18 mouse cellular contexts compared by ENCODE assay signal in the genomic region with DNA sequence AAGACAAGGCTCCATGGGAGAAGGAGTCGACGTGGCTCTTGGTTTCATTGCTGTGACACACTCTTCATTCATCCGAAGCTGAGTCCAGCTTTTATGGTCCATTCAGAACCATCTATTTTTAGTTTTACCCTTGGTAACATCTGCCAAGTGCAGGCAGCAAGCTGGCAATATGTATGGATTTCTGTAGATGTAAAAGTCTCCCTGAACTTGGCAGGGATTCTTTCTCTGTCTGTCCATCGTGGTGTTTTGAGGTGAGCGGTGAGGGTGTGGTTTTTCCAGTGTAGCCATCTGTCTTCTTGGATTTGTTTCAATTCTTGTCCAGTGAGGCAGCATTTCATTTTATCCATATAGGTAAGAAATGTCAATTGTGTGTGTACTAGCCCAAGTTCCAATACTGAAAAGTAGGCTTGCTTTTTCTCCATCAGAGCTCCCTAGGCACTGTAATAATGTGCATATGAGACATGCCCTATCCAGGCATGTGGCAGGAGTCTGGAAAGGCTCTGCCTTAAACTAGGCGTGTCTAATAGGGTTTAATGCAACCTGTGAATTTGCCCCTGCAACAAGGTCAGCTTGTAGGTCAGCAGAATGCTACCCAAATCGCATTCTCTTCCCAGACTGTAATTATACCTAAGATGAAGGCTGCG.
DNase-seq lines count a peak whose midpoint lies in the region; ATAC-seq and TF ChIP-seq lines count a peak whose summit lies in the region.
"Had no signal": no experiment of that assay in that cellular context is flagged by ENCODE, and none has a peak within 500 bp of the region (broad histone marks: within the 10 kb centered on the region; RNA-seq: fewer than 3 reads in every experiment).

No protein-coding gene starts in this region.

- 0 out of 2 replicates have a peak, but pooled peaks cover 4% of the 10 kb centered on the region for H3K4me1 ChIP-seq in kidney, adult 2 months (ENCODE audit: control insufficient read depth, insufficient read depth, low read length)
- H3K4me1 ChIP-seq in kidney, embryonic 14.5 days (ENCODE audit: control insufficient read depth, insufficient read depth, low read length) = no peaks in the 10 kb centered on the region
- no peaks in the 10 kb centered on the region; the same call in 1 of the 2 replicates for H3K4me1 ChIP-seq in embryonic facial prominence, embryonic 11.5 days (ENCODE audit: control insufficient read depth, insufficient read depth, low read length)
- H3K4me1 ChIP-seq: hindbrain, embryonic 13.5 days; midbrain, embryonic 15.5 days; neural tube, embryonic 13.5 days had no signal

- ATAC-seq in cerebellum, adult (ENCODE audit: insufficient number of reproducible peaks, low FRiP score, low TSS enrichment) = peak; percentile 59
- ATAC-seq in kidney, embryonic 14.5 days (ENCODE audit: low FRiP score, low TSS enrichment) = no peak
- ATAC-seq in embryonic facial prominence, embryonic 11.5 days (replicated peaks; ENCODE audit: insufficient number of reproducible peaks, low FRiP score, low TSS enrichment, low read depth) = 0 out of 2 replicates have a peak, but pooled peaks have one; percentile 72
- ATAC-seq: forebrain, embryonic 14.5 days; midbrain, embryonic 15.5 days had no signal

- H3K27ac ChIP-seq in kidney, adult 2 months (ENCODE audit: insufficient read depth, low read depth, low read length) = 0 out of 2 replicates have a peak overlapping the region, but pooled peaks have one; percentile 3
- H3K27ac ChIP-seq in kidney, embryonic 14.5 days (ENCODE audit: low read depth, low read length) = no peak overlapping the region
- H3K27ac ChIP-seq in embryonic facial prominence, embryonic 11.5 days (replicated peaks; ENCODE audit: low read depth, low read length) = no peak overlapping the region
- H3K27ac ChIP-seq: hindbrain, embryonic 13.5 days; limb, embryonic 10.5 days; midbrain, embryonic 15.5 days; neural tube, embryonic 13.5 days had no signal

- H3K9me3 ChIP-seq in kidney, embryonic 14.5 days (ENCODE audit: control insufficient read depth, low read length) = no peaks in the 10 kb centered on the region
- no peaks in the 10 kb centered on the region for H3K9me3 ChIP-seq in embryonic facial prominence, embryonic 11.5 days (replicated peaks; ENCODE audit: control insufficient read depth, low read length)
- H3K9me3 ChIP-seq: hindbrain, embryonic 13.5 days; limb, embryonic 10.5 days; midbrain, embryonic 15.5 days; neural tube, embryonic 13.5 days had no signal

- no peak for DNase-seq in cerebellum, postnatal 4 days (ENCODE audit: low spot score in 2 of 2)
- no peak for DNase-seq in kidney, adult 2 months
- DNase-seq in embryonic facial prominence, embryonic 11.5 days (ENCODE audit: low spot score) = peak; percentile 30
- no peak for DNase-seq in gastrocnemius, postnatal 10 days
- DNase-seq in spleen, postnatal 4 days (ENCODE audit: low spot score in 2 of 2) = no peak
- DNase-seq in adrenal gland, postnatal 4 days (ENCODE audit: low spot score in 2 of 2) = no peak
- DNase-seq: adrenal gland, postnatal 36 days; kidney, adult 8-10 months; kidney, postnatal 14 days; liver; lung, postnatal 4 days had no signal

- H3K36me3 ChIP-seq in kidney, adult 2 months (ENCODE audit: control insufficient read depth, insufficient read depth, low read length) = no peaks in the 10 kb centered on the region
- no peaks in the 10 kb centered on the region for H3K36me3 ChIP-seq in kidney, embryonic 14.5 days (ENCODE audit: control insufficient read depth, insufficient read depth, low read length)
- H3K36me3 ChIP-seq in embryonic facial prominence, embryonic 11.5 days (replicated peaks; ENCODE audit: control insufficient read depth, insufficient read depth, low read depth, low read length) = no peaks in the 10 kb centered on the region
- H3K36me3 ChIP-seq: hindbrain, embryonic 13.5 days; limb, embryonic 10.5 days; midbrain, embryonic 15.5 days; neural tube, embryonic 13.5 days had no signal

- no peak for TF ChIP-seq POLR2A in kidney, adult 2 months (IDR thresholded peaks at IDR 0.05; ENCODE audit: low read depth, low read length)

- H3K4me2 ChIP-seq in kidney, embryonic 14.5 days (replicated peaks; ENCODE audit: low read depth, low read length) = no peak overlapping the region
- no peak overlapping the region for H3K4me2 ChIP-seq in embryonic facial prominence, embryonic 11.5 days (ENCODE audit: low read depth, low read length)
- H3K4me2 ChIP-seq: hindbrain, embryonic 13.5 days; midbrain, embryonic 15.5 days; neural tube, embryonic 13.5 days had no signal

- TF ChIP-seq CTCF in kidney, adult 2 months (conservative IDR thresholded peaks at IDR 0.05; ENCODE audit: insufficient read depth, insufficient read length, low read depth, low read length) = no peak

- WGBS in kidney, adult 2 months = 81% methylated on average over 8 of the region's 8 CpGs
- WGBS in kidney, embryonic 14.5 days = 72% methylated on average over 8 of the region's 8 CpGs
- 66% methylated on average over 8 of the region's 8 CpGs for WGBS in embryonic facial prominence, embryonic 11.5 days

- H3K9ac ChIP-seq in kidney, embryonic 14.5 days (ENCODE audit: low read depth, low read length) = no peak overlapping the region
- no peak overlapping the region for H3K9ac ChIP-seq in embryonic facial prominence, embryonic 11.5 days (replicated peaks; ENCODE audit: low read length)
- H3K9ac ChIP-seq: hindbrain, embryonic 13.5 days; midbrain, embryonic 15.5 days; neural tube, embryonic 13.5 days had no signal

- H3K27me3 ChIP-seq in kidney, adult 2 months (replicated peaks; ENCODE audit: control insufficient read depth, insufficient read depth, low read length) = no peaks in the 10 kb centered on the region
- H3K27me3 ChIP-seq in kidney, embryonic 14.5 days (ENCODE audit: control insufficient read depth, insufficient read depth, low read length) = no peaks in the 10 kb centered on the region
- H3K27me3 ChIP-seq in embryonic facial prominence, embryonic 11.5 days (ENCODE audit: control insufficient read depth, insufficient read depth, low read length) = no peaks in the 10 kb centered on the region
- H3K27me3 ChIP-seq: hindbrain, embryonic 13.5 days; midbrain, embryonic 15.5 days; neural tube, embryonic 13.5 days had no signal

- H3K4me3 ChIP-seq in kidney, adult 2 months (ENCODE audit: insufficient read depth, low read depth, low read length) = no peak overlapping the region
- no peak overlapping the region for H3K4me3 ChIP-seq in kidney, embryonic 14.5 days (ENCODE audit: low read length)
- no peak overlapping the region for H3K4me3 ChIP-seq in embryonic facial prominence, embryonic 11.5 days (ENCODE audit: low read depth, low read length)
- H3K4me3 ChIP-seq: hindbrain, embryonic 13.5 days; limb, embryonic 10.5 days; midbrain, embryonic 15.5 days; neural tube, embryonic 13.5 days had no signal
